In the genomic region with DNA sequence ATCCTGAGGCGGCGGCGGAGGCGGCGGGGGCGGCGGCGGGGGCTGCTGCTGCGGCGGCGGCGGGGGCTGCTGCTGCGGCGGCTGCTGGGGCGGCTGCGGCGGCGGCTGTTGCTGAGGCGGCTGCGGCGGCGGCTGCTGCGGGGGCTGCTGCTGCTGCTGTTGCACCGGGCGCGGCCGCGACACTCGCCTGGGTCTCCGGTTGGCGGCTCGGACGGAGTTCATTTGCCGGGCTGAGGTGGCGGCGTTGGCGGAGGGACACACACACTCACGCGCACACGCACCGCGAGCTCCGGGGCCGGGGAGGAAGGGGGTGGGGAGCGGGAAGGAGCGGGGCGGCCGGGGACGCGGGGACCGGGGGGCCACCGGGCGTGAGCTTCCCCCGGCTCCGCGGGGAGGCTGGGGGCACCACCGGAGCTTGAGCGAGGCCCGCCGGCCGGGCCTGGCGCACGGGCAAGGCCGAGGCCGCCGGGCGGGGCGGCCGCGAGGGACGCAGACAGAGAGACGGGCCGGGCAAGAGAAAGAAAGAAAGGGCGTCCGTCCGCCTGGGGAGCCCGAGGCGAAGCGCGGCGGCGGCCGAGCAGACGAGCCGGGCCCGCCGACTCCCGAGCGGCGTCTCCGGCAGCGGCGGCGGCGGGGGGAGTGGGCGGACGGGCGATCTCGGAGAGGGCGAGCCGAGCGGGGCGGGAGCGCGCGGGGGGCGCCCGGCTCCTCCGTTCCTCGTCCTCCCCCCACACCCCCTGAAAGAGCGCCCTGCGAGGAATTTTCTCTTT, we compare ENCODE assay signal across 8 mouse cellular contexts. TPM values are rescaled to one million over a fixed set of nuclear protein-coding genes. Genes with fewer than 3 reads are reported as not detected.
DNase-seq lines count a peak whose midpoint lies in the region; ATAC-seq and TF ChIP-seq lines count a peak whose summit lies in the region.

Fbxo11 (minus strand) TSS at position 261 of the 770 bp plus-strand sequence.

- peak within 1 kb of the TSS; percentile 100 for H3K27ac ChIP-seq in intestine, embryonic 14.5 days (ENCODE audit: low read depth)
- peak within 1 kb of the TSS; percentile 100 for H3K27ac ChIP-seq in midbrain, embryonic 12.5 days (replicated peaks)
- peak within 1 kb of the TSS; percentile 75 for H3K27ac ChIP-seq in small intestine, adult 2 months (ENCODE audit: insufficient read depth, low read depth, low read length)

- TF ChIP-seq CTCF in small intestine, adult 2 months (IDR thresholded peaks at IDR 0.05; ENCODE audit: extremely low read depth, insufficient read length, insufficient replicate concordance, low read depth, low read length): no peak

- peak; percentile 62 for DNase-seq in adrenal gland, postnatal 10 days
- DNase-seq in embryo, embryonic 10.5 days (ENCODE audit: low spot score): peak; percentile 44
- DNase-seq in gastrocnemius, postnatal 36 days: peak; percentile 27 to 60
- peak; percentile 82 for DNase-seq in intestine, embryonic 14.5 days (ENCODE audit: low spot score)
- peak; percentile 64 to 72 for DNase-seq in left cerebral cortex, postnatal 36 days (ENCODE audit: low spot score in 2 of 2)
- DNase-seq in c-Kit-positive CD71-positive TER-119-positive erythroid progenitor cells, embryonic 14.5 days (ENCODE audit: low spot score): no peak

- H3K4me2 ChIP-seq in intestine, embryonic 14.5 days (ENCODE audit: low read length): peak within 1 kb of the TSS; percentile 78
- H3K4me2 ChIP-seq in midbrain, embryonic 12.5 days (replicated peaks): peak within 1 kb of the TSS; percentile 55

- H3K4me3 ChIP-seq in intestine, embryonic 14.5 days (ENCODE audit: low read depth, low read length): peak within 1 kb of the TSS; percentile 91
- H3K4me3 ChIP-seq in midbrain, embryonic 12.5 days: peak within 1 kb of the TSS; percentile 99
- peak within 1 kb of the TSS; percentile 98 for H3K4me3 ChIP-seq in small intestine, adult 2 months (ENCODE audit: low read depth, low read length)

- peak within 1 kb of the TSS; percentile 99 for H3K9ac ChIP-seq in intestine, embryonic 14.5 days (ENCODE audit: low read length)
- peak within 1 kb of the TSS; percentile 100 for H3K9ac ChIP-seq in midbrain, embryonic 12.5 days (replicated peaks)

- peaks cover 6% of the 10 kb centered on the region for H3K4me1 ChIP-seq in intestine, embryonic 14.5 days (replicated peaks; ENCODE audit: control insufficient read depth, insufficient read depth, low read length)
- peaks cover 11% of the 10 kb centered on the region for H3K4me1 ChIP-seq in midbrain, embryonic 12.5 days
- H3K4me1 ChIP-seq in small intestine, adult 2 months (ENCODE audit: control insufficient read depth, insufficient read depth, insufficient read length, low read length): 0 out of 2 replicates have a peak, but pooled peaks cover 2% of the 10 kb centered on the region

- intact Hi-C loops in gastrocnemius, postnatal 36 days (cut with DNase I): loop anchor here (5.0 to 10.0 kb wide), 3 partner anchors 38 to 190 kb away; partner anchors contain the start of gene Msh6
- intact Hi-C loops in left cerebral cortex, postnatal 36 days (cut with DNase I): loop anchor here (2.0 to 10.0 kb wide), 4 partner anchors 83 to 466 kb away; partner anchors contain the start of genes Foxn2 and Ppp1r21

- WGBS in intestine, embryonic 14.5 days: under 1% methylated on average over 30 of the region's 112 CpGs
- under 1% methylated on average over 54 of the region's 112 CpGs for WGBS in midbrain, embryonic 12.5 days
- WGBS in small intestine, adult 2 months: 3% methylated on average over 99 of the region's 112 CpGs

- no peak for TF ChIP-seq POLR2A in small intestine, adult 2 months (IDR thresholded peaks at IDR 0.05; ENCODE audit: low read depth, low read length)

- H3K27me3 ChIP-seq in intestine, embryonic 14.5 days (replicated peaks; ENCODE audit: control insufficient read depth, insufficient read depth, low read length): no peaks in the 10 kb centered on the region
- H3K27me3 ChIP-seq in midbrain, embryonic 12.5 days: no peaks in the 10 kb centered on the region
- H3K27me3 ChIP-seq in small intestine, adult 2 months (ENCODE audit: control insufficient read depth, insufficient read depth, low read length): no peaks in the 10 kb centered on the region

- peak; percentile 9 for ATAC-seq in intestine, embryonic 14.5 days (replicated peaks; ENCODE audit: low FRiP score, low TSS enrichment, low read depth)
- peak; percentile 4 for ATAC-seq in midbrain, embryonic 12.5 days (ENCODE audit: low FRiP score, low read depth)

- H3K9me3 ChIP-seq in intestine, embryonic 14.5 days (ENCODE audit: control insufficient read depth, low read length): no peaks in the 10 kb centered on the region
- no peaks in the 10 kb centered on the region for H3K9me3 ChIP-seq in midbrain, embryonic 12.5 days

- H3K36me3 ChIP-seq in intestine, embryonic 14.5 days (ENCODE audit: control insufficient read depth, insufficient read depth, low read length): no peaks in the 10 kb centered on the region
- H3K36me3 ChIP-seq in midbrain, embryonic 12.5 days: no peaks in the 10 kb centered on the region
- H3K36me3 ChIP-seq in small intestine, adult 2 months (ENCODE audit: control insufficient read depth, insufficient read depth, low read length): no peaks in the 10 kb centered on the region

RNA-seq across cellular contexts. Expression of gene Fbxo11, which starts in this region (rescaled TPM):
- total RNA-seq in adrenal gland, postnatal 10 days (2021): 10 to 100 TPM; 52.9 to 63.0 TPM
- 10 to 100 TPM; 25.5 to 28.0 TPM for total RNA-seq in gastrocnemius, postnatal 36 days (2021)
- 21.0 and 21.1 TPM in 2 replicates for polyA plus RNA-seq in intestine, embryonic 14.5 days (2014; fragmentation: Nextera tagmentation; extraction: Ambion mirVana)
- 100 to 1,000 TPM; 106 to 122 TPM for total RNA-seq in left cerebral cortex, postnatal 36 days (2021)
- 33.0 and 35.0 TPM in 2 replicates for polyA plus RNA-seq in midbrain, embryonic 12.5 days (2016; fragmentation: Nextera tagmentation; extraction: Ambion mirVana)
- 4.2 and 14.4 TPM in 2 replicates for polyA plus RNA-seq in small intestine, adult 2 months (2012; rRNA removed)
